Mouse (Mus musculus) right cerebral cortex, postnatal 4 days (tissue): ENCODE data around the gene Spats2l.

ENCODE experiments used
- DNase-seq: peaks from one replicate; pipeline ENCODE4 v3.0.0-alpha.2; 2022

The Spats2l gene

GRCm38 (mm10) chr1:57826245-57826644, 52.3 kb downstream of the Spats2l start:
- DNase-seq, result no peak

GRCm38 (mm10) chr1:57833145-57833544, 59.2 kb downstream of the Spats2l start:
- no peak for DNase-seq

GRCm38 (mm10) chr1:57835128-57835527, 61.2 kb downstream of the Spats2l start:
- DNase-seq, result no peak

GRCm38 (mm10) chr1:57836686-57837317, 62.8 kb downstream of the Spats2l start:
- no peak for DNase-seq

GRCm38 (mm10) chr1:57839863-57840262, 65.9 kb downstream of the Spats2l start:
- DNase-seq, result no peak

GRCm38 (mm10) chr1:57845054-57845722, 71.2 kb downstream of the Spats2l start:
- DNase-seq, result no peak

GRCm38 (mm10) chr1:57846856-57847698, 73.1 kb downstream of the Spats2l start:
- DNase-seq, result no peak

GRCm38 (mm10) chr1:57849087-57849486, 75.1 kb downstream of the Spats2l start:
- DNase-seq, result no peak

GRCm38 (mm10) chr1:57849916-57850315, 76.0 kb downstream of the Spats2l start:
- DNase-seq, result no peak

GRCm38 (mm10) chr1:57851871-57852270, 77.9 kb downstream of the Spats2l start:
- no peak for DNase-seq

- DNase-seq, result no peak
These were observed 78.8 kb downstream of the Spats2l start for GRCm38 (mm10) chr1:57852562-57853271.

GRCm38 (mm10) chr1:57857799-57858198, 83.8 kb downstream of the Spats2l start:
- no peak for DNase-seq

- DNase-seq, result no peak
These were observed 88.1 kb downstream of the Spats2l start for GRCm38 (mm10) chr1:57862024-57862423.

GRCm38 (mm10) chr1:57868651-57869050, 94.7 kb downstream of the Spats2l start:
- DNase-seq, result no peak

GRCm38 (mm10) chr1:57872006-57872405, 98.0 kb downstream of the Spats2l start:
- DNase-seq, result peak; percentile 27

- no peak for DNase-seq
These were observed 100.0 kb downstream of the Spats2l start for GRCm38 (mm10) chr1:57873996-57874395.

- DNase-seq, result no peak
These were observed 101.1 kb downstream of the Spats2l start for GRCm38 (mm10) chr1:57875109-57875508.

- DNase-seq, result no peak
These were observed 101.5 kb downstream of the Spats2l start for GRCm38 (mm10) chr1:57875512-57875911.

GRCm38 (mm10) chr1:57878957-57879356, 105.0 kb downstream of the Spats2l start:
- DNase-seq, result no peak

GRCm38 (mm10) chr1:57884867-57885266, 110.9 kb downstream of the Spats2l start:
- DNase-seq, result no peak

GRCm38 (mm10) chr1:57889803-57890202, 115.8 kb downstream of the Spats2l start:
- no peak for DNase-seq

GRCm38 (mm10) chr1:57890259-57890902, 116.4 kb downstream of the Spats2l start:
- no peak for DNase-seq

GRCm38 (mm10) chr1:57890903-57891267, 116.9 kb downstream of the Spats2l start:
- no peak for DNase-seq
